Mouse (Mus musculus): ENCODE data around the gene Camk2n1.

DNA sequence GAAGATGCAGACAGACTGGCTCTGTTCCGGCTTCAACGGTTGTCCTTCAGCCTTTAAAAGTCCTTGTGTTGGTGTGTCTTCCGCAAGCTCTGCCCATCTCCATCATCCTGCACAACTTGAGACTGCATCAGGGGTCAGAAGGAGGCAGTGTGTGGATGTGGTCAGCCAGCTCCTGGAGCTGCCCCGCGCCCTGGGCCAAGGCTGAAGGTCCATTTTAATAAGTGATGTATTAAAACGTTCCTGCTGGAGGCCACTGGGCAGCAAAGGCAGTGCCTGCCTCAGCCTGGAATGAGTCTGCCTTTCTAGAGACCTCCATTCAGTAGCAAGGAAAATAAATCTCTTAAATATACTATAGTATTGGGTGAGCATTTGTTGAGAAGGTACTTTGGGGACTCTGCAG is 5.7 kb downstream of the Camk2n1 start:
- TF ChIP-seq POLR2A (IDR thresholded peaks at IDR 0.05; ENCODE audit: insufficient read depth, low read depth, low read length) = no peak
- no peak for TF ChIP-seq CTCF (IDR thresholded peaks at IDR 0.05)

All from heart, adult 2 months (tissue).